Mouse (Mus musculus): ENCODE measurements around the gene Nectin2. TPM values are rescaled to one million over a fixed set of nuclear protein-coding genes. Genes with fewer than 3 reads are reported as not detected.

Nectin2 gene
- polyA plus RNA-seq, 1 experiment from 2014 or later: 143 TPM

DNA sequence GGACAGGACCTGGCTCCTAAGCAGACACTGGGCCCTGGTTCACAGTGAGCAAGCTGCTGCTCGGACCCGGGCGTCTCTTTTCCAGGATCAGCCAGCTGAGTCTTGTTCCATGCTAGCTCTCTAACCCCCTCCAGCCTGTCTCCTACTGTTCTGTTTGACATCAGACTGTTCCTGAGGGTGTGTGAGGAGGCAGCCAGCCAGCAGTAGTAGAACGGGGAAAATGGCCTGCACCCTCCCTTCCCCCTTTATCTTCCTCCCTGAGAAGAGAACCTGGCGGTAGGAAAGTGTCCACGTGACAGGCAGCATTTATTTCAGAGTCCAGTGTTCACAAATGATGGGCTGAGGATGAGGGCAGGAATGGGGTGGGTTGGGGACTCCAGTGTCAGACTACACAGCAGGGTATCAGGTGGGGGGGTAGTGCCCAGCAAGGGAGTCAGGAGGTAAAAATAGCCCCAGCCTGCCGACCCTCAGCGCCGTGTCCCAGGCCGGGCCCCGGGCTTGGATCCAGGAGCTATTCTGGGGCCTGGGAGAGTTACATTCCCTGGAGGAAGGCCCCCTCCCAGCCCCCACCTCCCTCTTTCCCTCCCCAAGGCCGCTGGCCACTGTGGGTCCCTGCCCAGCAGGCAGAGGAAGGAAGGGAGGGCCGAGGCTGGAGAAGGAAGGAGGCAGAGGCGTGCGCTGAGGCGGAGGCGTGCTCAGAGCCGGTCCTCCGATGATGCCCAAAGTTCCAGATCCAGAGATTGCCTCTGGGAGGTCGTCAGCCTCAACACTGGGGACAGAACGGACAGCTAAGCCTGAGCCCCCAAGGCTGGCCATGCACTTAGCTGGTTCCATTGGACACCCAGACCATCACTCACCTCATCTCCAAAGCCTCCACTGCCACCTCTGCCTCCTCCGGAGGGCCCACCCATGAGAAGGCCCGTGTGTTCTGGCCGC lies 5.8 kb upstream of the Nectin2 start:
- Histone ChIP-seq H3K9me3 (ENCODE audit: control insufficient read depth, low read length) (no peaks in the 10 kb centered on the region), H3K36me3 (ENCODE audit: control insufficient read depth, insufficient read depth, low read length) (peaks cover 3% of the 10 kb centered on the region; the same call in 1 of the 2 replicates), H3K4me1 (ENCODE audit: control insufficient read depth, insufficient read depth, low read length) (peaks cover 17% of the 10 kb centered on the region), H3K4me2 (ENCODE audit: low read depth, low read length) (no peak overlapping the region), H3K9ac (ENCODE audit: low read depth, low read length) (peak overlapping the region; percentile 1; the same call in 1 of the 2 replicates), H3K4me3 (ENCODE audit: low read length) (no peak overlapping the region), H3K27me3 (replicated peaks; ENCODE audit: control insufficient read depth, insufficient read depth, low read length) (no peaks in the 10 kb centered on the region), H3K27ac (ENCODE audit: low read length) (peak overlapping the region; percentile 72)
- WGBS: 63% methylated on average over 23 of the region's 24 CpGs
- ATAC-seq: peak; percentile 57

GRCm38 (mm10) chr7:19755008-19755407 lies 4.7 kb upstream of the Nectin2 start:
- Histone ChIP-seq H3K9ac (ENCODE audit: low read depth, low read length) (no peak overlapping the region), H3K27ac (ENCODE audit: low read length) (peak overlapping the region; percentile 72), H3K36me3 (ENCODE audit: control insufficient read depth, insufficient read depth, low read length) (peaks cover 3% of the 10 kb centered on the region; the same call in 1 of the 2 replicates), H3K4me3 (ENCODE audit: low read length) (no peak overlapping the region), H3K9me3 (ENCODE audit: control insufficient read depth, low read length) (no peaks in the 10 kb centered on the region), H3K4me2 (ENCODE audit: low read depth, low read length) (no peak overlapping the region), H3K27me3 (replicated peaks; ENCODE audit: control insufficient read depth, insufficient read depth, low read length) (no peaks in the 10 kb centered on the region), H3K4me1 (ENCODE audit: control insufficient read depth, insufficient read depth, low read length) (peaks cover 22% of the 10 kb centered on the region)
- 73% methylated on average over 2 of the region's 2 CpGs for WGBS
- ATAC-seq: no peak

- H3K9me3 ChIP-seq (ENCODE audit: control insufficient read depth, low read length): no peaks in the 10 kb centered on the region
- no peaks in the 10 kb centered on the region for H3K27me3 ChIP-seq (replicated peaks; ENCODE audit: control insufficient read depth, insufficient read depth, low read length)
- no peak for ATAC-seq
- no peak overlapping the region for H3K4me3 ChIP-seq (ENCODE audit: low read length)
- H3K4me1 ChIP-seq (ENCODE audit: control insufficient read depth, insufficient read depth, low read length): peaks cover 22% of the 10 kb centered on the region
- no peak overlapping the region for H3K4me2 ChIP-seq (ENCODE audit: low read depth, low read length)
- peak overlapping the region; percentile 23 for H3K27ac ChIP-seq (ENCODE audit: low read length)
- whole genome bisulfite sequencing: 79% methylated on average over 1 of the region's 1 CpGs
- peaks cover 3% of the 10 kb centered on the region; the same call in 1 of the 2 replicates for H3K36me3 ChIP-seq (ENCODE audit: control insufficient read depth, insufficient read depth, low read length)
- no peak overlapping the region for H3K9ac ChIP-seq (ENCODE audit: low read depth, low read length)
These were observed 3.8 kb upstream of the Nectin2 start for GRCm38 (mm10) chr7:19754065-19754464.

GRCm38 (mm10) chr7:19753587-19753986 lies 3.3 kb upstream of the Nectin2 start:
- Histone ChIP-seq H3K4me3 (ENCODE audit: low read length) (no peak overlapping the region), H3K4me1 (ENCODE audit: control insufficient read depth, insufficient read depth, low read length) (peaks cover 22% of the 10 kb centered on the region), H3K4me2 (ENCODE audit: low read depth, low read length) (no peak overlapping the region), H3K27ac (ENCODE audit: low read length) (peak overlapping the region; percentile 23), H3K9me3 (ENCODE audit: control insufficient read depth, low read length) (no peaks in the 10 kb centered on the region), H3K9ac (ENCODE audit: low read depth, low read length) (no peak overlapping the region), H3K27me3 (replicated peaks; ENCODE audit: control insufficient read depth, insufficient read depth, low read length) (no peaks in the 10 kb centered on the region), H3K36me3 (ENCODE audit: control insufficient read depth, insufficient read depth, low read length) (peaks cover 1% of the 10 kb centered on the region; the same call in 1 of the 2 replicates)
- 59% methylated on average over 7 of the region's 7 CpGs for WGBS
- no peak for ATAC-seq

GRCm38 (mm10) chr7:19752652-19753051 lies 2.4 kb upstream of the Nectin2 start:
- Histone ChIP-seq H3K4me2 (ENCODE audit: low read depth, low read length) (no peak overlapping the region), H3K4me3 (ENCODE audit: low read length) (no peak overlapping the region), H3K27me3 (replicated peaks; ENCODE audit: control insufficient read depth, insufficient read depth, low read length) (no peaks in the 10 kb centered on the region), H3K36me3 (ENCODE audit: control insufficient read depth, insufficient read depth, low read length) (no peaks in the 10 kb centered on the region), H3K9me3 (ENCODE audit: control insufficient read depth, low read length) (no peaks in the 10 kb centered on the region), H3K4me1 (ENCODE audit: control insufficient read depth, insufficient read depth, low read length) (peaks cover 23% of the 10 kb centered on the region), H3K9ac (ENCODE audit: low read depth, low read length) (no peak overlapping the region), H3K27ac (ENCODE audit: low read length) (no peak overlapping the region)
- WGBS: 77% methylated on average over 8 of the region's 8 CpGs
- ATAC-seq: no peak

- Histone ChIP-seq H3K4me3 (ENCODE audit: low read length) (no peak overlapping the region), H3K27me3 (replicated peaks; ENCODE audit: control insufficient read depth, insufficient read depth, low read length) (no peaks in the 10 kb centered on the region), H3K9ac (ENCODE audit: low read depth, low read length) (no peak overlapping the region; the same call in 1 of the 2 replicates), H3K4me1 (ENCODE audit: control insufficient read depth, insufficient read depth, low read length) (peaks cover 34% of the 10 kb centered on the region), H3K36me3 (ENCODE audit: control insufficient read depth, insufficient read depth, low read length) (no peaks in the 10 kb centered on the region), H3K4me2 (ENCODE audit: low read depth, low read length) (no peak overlapping the region), H3K9me3 (ENCODE audit: control insufficient read depth, low read length) (no peaks in the 10 kb centered on the region), H3K27ac (ENCODE audit: low read length) (peak overlapping the region; percentile 81)
- no peak for ATAC-seq
- 42% methylated on average over 4 of the region's 4 CpGs for WGBS
These were observed 744 bp upstream of the Nectin2 start for GRCm38 (mm10) chr7:19751070-19751383.

DNA sequence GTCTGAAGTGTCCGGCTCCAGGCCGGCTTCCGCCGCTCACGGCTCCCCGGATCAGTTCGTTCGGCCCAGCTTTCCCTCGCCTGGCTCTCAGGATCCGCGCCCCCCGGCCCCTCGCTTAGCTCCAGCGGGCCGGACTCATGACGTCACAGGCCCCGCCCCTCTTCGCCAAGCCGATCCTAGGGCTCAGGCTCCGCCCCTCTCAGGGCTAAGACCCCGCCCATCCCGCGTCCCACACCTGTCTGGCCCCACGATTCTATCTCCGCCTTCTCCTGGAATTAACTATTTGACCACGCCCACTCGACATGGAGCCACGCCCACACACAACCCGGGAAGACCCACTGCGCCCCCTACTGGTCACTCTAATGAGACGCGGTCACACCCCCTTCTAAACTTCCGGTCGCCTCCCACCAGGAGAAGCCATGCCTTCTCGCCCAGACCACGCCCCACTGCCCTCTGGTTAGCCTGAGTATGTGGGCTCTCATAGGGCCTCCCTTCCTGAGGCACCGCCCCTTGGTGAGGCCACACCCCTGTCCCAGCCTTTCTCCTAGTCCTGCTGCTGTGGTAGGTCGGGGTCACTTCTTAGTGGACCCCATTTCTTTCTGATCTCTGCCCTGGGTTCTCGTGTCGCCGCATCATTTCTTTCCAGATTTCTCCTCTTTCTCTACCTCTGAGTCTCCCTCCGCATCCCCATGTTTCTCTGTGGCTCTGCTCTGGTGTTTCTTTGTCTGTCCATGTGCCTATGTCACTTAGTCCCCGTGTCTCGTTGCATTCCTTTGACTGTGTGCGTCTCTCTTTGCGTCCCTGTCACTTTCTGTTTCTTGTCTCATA lies 680 bp downstream of the Nectin2 start:
- H3K27ac ChIP-seq (ENCODE audit: low read length): peak overlapping the region; percentile 95
- peak; percentile 92 for ATAC-seq
- peak overlapping the region; percentile 82 for H3K4me2 ChIP-seq (ENCODE audit: low read depth, low read length)
- H3K4me1 ChIP-seq (ENCODE audit: control insufficient read depth, insufficient read depth, low read length): peaks cover 45% of the 10 kb centered on the region
- H3K9me3 ChIP-seq (ENCODE audit: control insufficient read depth, low read length): no peaks in the 10 kb centered on the region
- peak overlapping the region; percentile 92 for H3K4me3 ChIP-seq (ENCODE audit: low read length)
- H3K36me3 ChIP-seq (ENCODE audit: control insufficient read depth, insufficient read depth, low read length): 0 out of 2 replicates have a peak, but pooled peaks cover 4% of the 10 kb centered on the region
- no peaks in the 10 kb centered on the region for H3K27me3 ChIP-seq (replicated peaks; ENCODE audit: control insufficient read depth, insufficient read depth, low read length)
- peak overlapping the region; percentile 97 for H3K9ac ChIP-seq (ENCODE audit: low read depth, low read length)
- WGBS: under 1% methylated on average over 46 of the region's 46 CpGs

GRCm38 (mm10) chr7:19748219-19749195 lies 1.8 kb downstream of the Nectin2 start:
- under 1% methylated on average over 32 of the region's 32 CpGs for WGBS
- Histone ChIP-seq H3K9ac (ENCODE audit: low read depth, low read length) (peak overlapping the region; percentile 97), H3K4me3 (ENCODE audit: low read length) (peak overlapping the region; percentile 92), H3K4me1 (ENCODE audit: control insufficient read depth, insufficient read depth, low read length) (peaks cover 44% of the 10 kb centered on the region), H3K9me3 (ENCODE audit: control insufficient read depth, low read length) (no peaks in the 10 kb centered on the region), H3K27ac (ENCODE audit: low read length) (peak overlapping the region; percentile 95), H3K4me2 (ENCODE audit: low read depth, low read length) (peak overlapping the region; percentile 82), H3K36me3 (ENCODE audit: control insufficient read depth, insufficient read depth, low read length) (0 out of 2 replicates have a peak, but pooled peaks cover 5% of the 10 kb centered on the region), H3K27me3 (replicated peaks; ENCODE audit: control insufficient read depth, insufficient read depth, low read length) (no peaks in the 10 kb centered on the region)
- peak; percentile 0; the same call in 1 of the 2 replicates for ATAC-seq
